Mouse (Mus musculus) lung, adult 2 months (tissue): Measurements from ENCODE around the gene Uck2. TPM values are rescaled to one million over a fixed set of nuclear protein-coding genes. Genes with fewer than 3 reads are reported as not detected.

ENCODE experiments used
- DNase-seq: peaks from one replicate; pipeline ENCODE4 v3.0.0; 2022
- H3K4me1 ChIP-seq: fragments of 200-500 bp; 2 replicates; pipeline ENCODE4 v1.6.1; 2011; ENCODE audit warnings: low read length; ENCODE audit not compliant: control insufficient read depth, insufficient read depth
- H3K4me3 ChIP-seq: fragments of 200-500 bp; replicated peaks from 2 replicates; pipeline ENCODE3; 2011; ENCODE audit warnings: low read depth, mild to moderate bottlenecking, control low read depth, low read length; ENCODE audit errors: extremely low read depth
- CTCF ChIP-seq: fragments of 200-500 bp; IDR thresholded peaks from 2 replicates; pipeline ENCODE4 v1.5.1; 2011; ENCODE audit warnings: mild to moderate bottlenecking, low read length, control low read depth; ENCODE audit not compliant: insufficient read depth
- POLR2A ChIP-seq: fragments of 200-500 bp; IDR thresholded peaks from 2 replicates; pipeline ENCODE4 v1.6.1; 2011; ENCODE audit warnings: low read depth, mild to moderate bottlenecking, control low read depth, low read length, borderline replicate concordance; ENCODE audit errors: extremely low read depth
- WGBS: fragments of 180-500 bp; shearing (Covaris S2); methylation state at CpG from one replicate; pipeline ENCODE4 v1.1.7; 2018; 5-methylcytosine and 5-hydroxymethylcytosine counted together
- polyA plus RNA-seq: library from polyadenylated mRNA; depleted of rRNA; stranded (reverse); fragments of >200 nt; gene quantifications from 2 replicates; pipeline ENCODE4 v1.2.3, GENCODE M21; 2012

Gene Uck2
- polyA plus RNA-seq, 1 experiment = 17.4 TPM

DNA sequence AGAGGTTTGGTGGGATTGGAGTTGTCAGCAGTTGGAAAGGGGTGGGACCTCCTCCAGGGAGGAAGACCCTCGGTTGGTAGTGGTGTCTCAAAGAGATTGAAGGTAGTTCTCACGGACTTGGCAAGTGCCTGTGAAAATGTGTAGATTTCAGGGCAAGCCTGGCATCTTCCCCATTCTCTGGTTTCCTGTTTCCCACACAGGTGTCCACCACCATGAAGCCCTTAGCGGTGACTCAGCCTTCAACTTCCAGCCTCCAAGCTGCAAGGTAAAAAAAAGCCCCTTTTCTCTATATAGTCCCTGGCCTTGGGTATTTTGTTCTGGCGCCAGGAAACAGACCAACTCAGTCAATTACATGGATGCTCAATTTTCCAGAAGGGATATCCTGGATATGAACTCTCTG, 19.8 kb downstream of the Uck2 start:
- DNase-seq = no peak
- Histone ChIP-seq H3K4me1 (peaks cover 14% of the 10 kb centered on the region), H3K4me3 (no peak overlapping the region)
- WGBS = 77% methylated on average over 4 of the region's 4 CpGs
- TF ChIP-seq CTCF = no peak
- TF ChIP-seq POLR2A = no peak

DNA sequence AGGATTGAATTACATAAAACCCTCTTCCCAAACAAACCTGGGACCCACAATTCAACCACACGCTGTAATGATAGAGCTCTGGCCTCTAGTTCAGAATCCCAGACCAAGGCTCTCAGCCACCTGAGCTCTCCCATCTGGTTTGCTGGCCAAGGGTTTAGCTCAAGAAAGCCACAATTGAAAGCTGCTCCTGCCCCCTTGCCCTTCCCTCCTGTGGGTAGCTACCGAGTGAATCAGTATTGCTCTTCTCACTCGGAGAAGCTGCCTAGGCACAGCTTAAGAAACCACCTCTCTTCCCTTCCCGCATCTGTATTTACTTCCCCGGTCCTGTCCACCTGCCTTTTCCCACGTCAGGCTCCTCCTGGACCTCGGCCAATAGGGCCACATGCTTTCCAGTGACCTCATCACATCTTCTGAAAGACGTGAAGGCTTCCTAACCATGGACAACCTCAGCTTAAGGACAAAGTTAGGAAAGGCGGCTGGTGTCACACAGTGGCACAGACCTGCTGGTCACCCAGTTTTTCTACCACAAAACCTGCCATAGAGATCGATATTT, 22.6 kb downstream of the Uck2 start:
- TF ChIP-seq POLR2A = no peak
- no peak for TF ChIP-seq CTCF
- 56% methylated on average over 10 of the region's 10 CpGs for WGBS
- Histone ChIP-seq H3K4me1 (no peaks in the 10 kb centered on the region), H3K4me3 (no peak overlapping the region)
- DNase-seq = no peak

DNA sequence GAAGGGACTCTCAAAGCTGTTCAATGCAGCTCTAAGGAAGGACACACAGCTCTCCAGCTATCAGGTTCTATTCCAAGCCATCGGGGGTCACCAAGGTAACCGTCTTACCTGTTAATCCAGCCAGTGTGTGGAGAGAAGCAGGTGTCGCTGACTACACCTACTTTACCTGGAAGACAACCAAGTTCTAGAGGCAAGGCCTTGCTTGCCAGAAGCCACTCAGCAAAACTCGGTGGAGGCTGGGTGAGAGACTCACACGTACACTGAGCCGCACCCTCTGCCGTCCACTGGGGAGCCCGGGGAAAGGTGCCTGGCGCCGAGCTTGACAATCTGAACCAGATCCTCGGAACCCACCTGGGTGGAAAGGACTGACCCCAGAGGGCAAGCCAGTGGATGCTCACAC, 23.4 kb downstream of the Uck2 start:
- peak; percentile 38 for DNase-seq
- TF ChIP-seq POLR2A (no peak), CTCF (no peak)
- whole genome bisulfite sequencing = 69% methylated on average over 11 of the region's 11 CpGs
- Histone ChIP-seq H3K4me1 (no peaks in the 10 kb centered on the region), H3K4me3 (no peak overlapping the region)

DNA sequence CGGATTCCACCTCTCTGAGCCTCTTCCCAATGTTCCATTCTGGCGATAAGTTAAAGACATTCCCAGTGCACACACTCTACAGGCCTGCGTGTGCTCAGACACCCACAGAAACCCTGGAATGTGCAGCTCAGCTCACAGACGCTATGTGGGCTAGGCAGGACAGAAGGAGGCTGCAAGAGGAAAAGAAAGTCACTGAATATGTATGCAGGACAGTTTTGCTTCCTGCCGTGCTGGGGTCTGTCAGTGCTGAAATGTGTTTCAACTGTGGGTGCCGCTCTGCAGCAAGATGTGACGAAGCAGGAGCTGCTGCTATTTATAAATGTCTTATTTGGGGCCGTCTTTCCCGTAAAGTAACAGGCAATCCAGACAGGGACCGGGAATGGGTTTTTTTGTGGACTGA, 25.4 kb downstream of the Uck2 start:
- WGBS = 46% methylated on average over 10 of the region's 10 CpGs
- no peaks in the 10 kb centered on the region for H3K4me1 ChIP-seq
- no peak for DNase-seq
- no peak for TF ChIP-seq CTCF
- TF ChIP-seq POLR2A = no peak
- H3K4me3 ChIP-seq = no peak overlapping the region

DNA sequence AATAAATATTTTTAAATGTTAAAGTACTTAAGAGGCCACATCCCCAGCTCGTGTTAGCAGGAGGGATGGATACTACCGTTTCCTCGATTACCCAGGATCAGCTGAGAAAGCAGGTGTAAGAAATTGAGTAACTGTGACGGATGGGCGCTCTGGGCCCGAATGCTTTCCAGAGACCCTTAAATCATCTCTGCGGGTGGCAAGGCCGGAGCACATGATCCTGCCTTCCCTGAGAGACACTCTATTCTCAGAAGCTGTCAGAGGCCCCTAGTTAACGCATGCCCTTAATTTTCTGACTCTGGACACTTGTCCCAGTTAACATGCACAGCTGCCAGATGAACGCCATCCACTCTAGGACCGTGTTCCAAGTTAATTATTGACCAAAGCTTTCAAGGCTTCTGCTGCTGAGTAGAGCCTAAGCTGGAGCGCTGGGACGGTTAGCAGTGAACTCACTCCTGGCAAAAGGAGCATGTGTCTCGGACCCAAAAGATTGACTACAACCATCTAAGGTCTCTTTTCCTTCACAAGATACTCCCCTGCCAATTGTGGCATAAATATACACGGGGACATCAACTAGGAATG, 28.3 kb downstream of the Uck2 start:
- TF ChIP-seq CTCF (no peak), POLR2A (no peak)
- no peak for DNase-seq
- H3K4me1 ChIP-seq = no peaks in the 10 kb centered on the region
- H3K4me3 ChIP-seq = no peak overlapping the region
- 72% methylated on average over 15 of the region's 15 CpGs for WGBS

DNA sequence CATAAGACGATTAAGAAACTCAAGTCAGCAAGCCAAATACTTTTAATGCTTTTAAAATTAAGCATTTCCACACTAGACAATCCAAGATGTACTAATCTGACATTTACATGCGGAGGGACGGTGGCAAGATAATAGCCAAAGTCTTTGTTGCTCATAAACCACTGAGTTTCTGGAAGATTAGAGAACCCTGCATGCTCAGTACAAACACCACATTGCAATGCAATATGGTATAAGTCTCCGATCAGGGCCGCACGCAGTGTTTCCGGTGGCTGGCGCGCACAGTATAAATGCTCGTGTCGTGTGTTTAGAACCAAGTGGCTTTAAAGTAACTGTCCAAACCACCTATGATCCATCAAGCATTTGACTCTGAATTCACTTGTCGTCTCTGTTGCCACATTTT, 31.5 kb downstream of the Uck2 start:
- Histone ChIP-seq H3K4me1 (no peaks in the 10 kb centered on the region), H3K4me3 (no peak overlapping the region)
- 91% methylated on average over 12 of the region's 12 CpGs for WGBS
- no peak for DNase-seq
- TF ChIP-seq CTCF = no peak
- no peak for TF ChIP-seq POLR2A

DNA sequence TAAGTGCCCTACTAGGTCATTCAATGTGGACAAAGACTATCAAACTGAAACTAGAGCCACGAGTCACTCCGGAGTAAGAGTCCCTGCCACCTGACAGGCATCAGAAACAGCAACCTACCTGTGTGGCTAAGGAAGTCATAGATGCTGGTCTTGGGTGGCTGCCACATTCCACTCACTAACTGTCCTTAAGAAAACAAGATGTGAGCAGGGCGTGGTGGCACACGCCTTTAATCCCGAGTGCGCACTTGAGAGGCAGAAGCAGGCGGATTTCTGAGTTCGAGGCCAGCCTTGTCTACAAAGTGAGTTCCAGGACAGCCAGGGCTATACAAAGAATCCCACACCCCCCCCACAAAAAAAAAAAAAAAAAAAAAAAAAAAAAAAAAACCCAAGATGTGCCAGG, 35.2 kb downstream of the Uck2 start:
- H3K4me3 ChIP-seq = no peak overlapping the region
- no peak for DNase-seq
- H3K4me1 ChIP-seq = peaks cover 4% of the 10 kb centered on the region
- no peak for TF ChIP-seq POLR2A
- TF ChIP-seq CTCF = no peak
- 77% methylated on average over 8 of the region's 8 CpGs for WGBS

DNA sequence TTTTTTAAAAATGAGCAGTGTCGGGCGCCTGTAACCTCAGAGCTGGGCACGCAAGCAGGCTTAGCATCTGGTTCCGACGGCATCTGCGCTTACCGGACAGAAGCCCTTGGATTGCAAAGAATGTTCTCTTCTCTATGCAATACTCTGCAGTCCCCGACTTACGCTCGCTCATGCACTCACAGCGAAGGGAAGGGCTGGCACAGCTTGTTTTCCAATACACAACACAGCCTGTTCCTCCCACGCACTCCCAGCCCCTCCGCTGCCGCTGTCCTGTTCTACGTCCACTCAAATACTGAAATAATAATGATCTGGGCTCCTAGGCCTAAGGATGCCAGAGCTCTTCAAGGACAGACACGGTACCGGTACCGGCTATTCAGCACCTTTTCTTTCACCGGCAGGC, 35.9 kb downstream of the Uck2 start:
- Histone ChIP-seq H3K4me1 (peaks cover 4% of the 10 kb centered on the region), H3K4me3 (no peak overlapping the region)
- WGBS = 85% methylated on average over 19 of the region's 19 CpGs
- DNase-seq = no peak
- TF ChIP-seq POLR2A (no peak), CTCF (no peak)

DNA sequence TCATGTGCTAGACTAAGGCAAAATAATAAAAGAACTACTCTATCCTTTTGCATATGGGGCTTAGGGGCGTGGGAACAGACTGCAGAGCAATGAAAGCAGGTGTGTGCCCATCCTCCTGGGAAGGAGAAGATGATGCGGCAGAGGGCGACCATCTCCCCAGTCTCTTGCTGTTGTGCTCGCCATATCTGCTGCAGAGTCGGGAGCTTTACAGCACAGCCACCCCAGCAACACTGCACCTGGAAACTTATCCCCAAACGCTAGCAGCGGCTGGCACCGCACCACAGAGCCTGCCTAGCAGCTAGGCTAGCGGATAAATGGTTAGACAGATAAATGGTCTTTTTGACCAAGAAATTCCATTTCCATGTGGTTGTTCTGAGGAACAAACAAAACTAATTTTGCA, 37.2 kb downstream of the Uck2 start:
- no peak for DNase-seq
- 91% methylated on average over 9 of the region's 9 CpGs for WGBS
- Histone ChIP-seq H3K4me3 (no peak overlapping the region), H3K4me1 (peaks cover 4% of the 10 kb centered on the region)
- TF ChIP-seq POLR2A (no peak), CTCF (no peak)

DNA sequence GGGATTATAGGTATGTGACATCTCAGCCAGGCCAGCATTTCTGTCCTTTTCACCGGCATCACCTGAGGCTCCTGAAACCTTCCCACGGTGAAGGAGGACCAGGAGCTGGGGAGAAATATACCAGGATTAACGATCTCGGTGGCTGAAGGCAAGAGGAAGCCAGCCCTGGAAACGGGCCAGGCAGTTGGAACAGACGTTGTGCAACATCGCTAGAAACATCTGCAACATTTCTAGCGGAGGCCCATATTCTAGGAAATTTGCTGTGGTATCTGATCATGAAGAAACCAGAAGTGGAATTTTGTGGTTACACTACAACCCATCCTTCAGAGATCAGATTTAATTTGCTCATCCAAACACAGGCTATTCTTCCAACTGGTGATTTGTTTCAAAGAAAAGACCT, 38.1 kb downstream of the Uck2 start:
- peak; percentile 60 for DNase-seq
- Histone ChIP-seq H3K4me3 (no peak overlapping the region), H3K4me1 (peaks cover 6% of the 10 kb centered on the region)
- no peak for TF ChIP-seq POLR2A
- TF ChIP-seq CTCF = no peak
- WGBS = 13% methylated on average over 8 of the region's 8 CpGs
